Mouse (Mus musculus) CD8-positive naive resting alpha-beta T cell, adult 2 months (primary cell): ENCODE measurements around the gene Plekha5.
"Not testable (repeated sequence)": the region's sequence is repeated elsewhere in the genome, so short reads cannot be mapped to it uniquely, and the experiment has no call there.

Experiments used
- DNase-seq, 2 experiments: peaks; one replicate each; pipeline ENCODE4 v3.0.0; 2022; ENCODE audit warnings: low read depth in 2 of 2, low spot score in 2 of 2

The Plekha5 gene

GRCm38 (mm10) chr6:140521832-140522231 is 98.0 kb downstream of the Plekha5 start:
- no peak for DNase-seq

- DNase-seq = no peak
Observed at GRCm38 (mm10) chr6:140523600-140523999, 99.7 kb downstream of the Plekha5 start.

GRCm38 (mm10) chr6:140528414-140528813 is 104.6 kb downstream of the Plekha5 start:
- no peak for DNase-seq

- DNase-seq = not testable (repeated sequence)
Observed at GRCm38 (mm10) chr6:140532858-140533257, 109.0 kb downstream of the Plekha5 start.

- no peak for DNase-seq
Observed at GRCm38 (mm10) chr6:140533606-140534005, 109.8 kb downstream of the Plekha5 start.

GRCm38 (mm10) chr6:140535504-140535903 is 111.7 kb downstream of the Plekha5 start:
- no peak for DNase-seq

GRCm38 (mm10) chr6:140541919-140542318 is 118.1 kb downstream of the Plekha5 start:
- DNase-seq = no peak

GRCm38 (mm10) chr6:140543005-140543794 is 119.3 kb downstream of the Plekha5 start:
- no peak for DNase-seq

- peak; percentile 50 to 59 for DNase-seq
Observed at GRCm38 (mm10) chr6:140546095-140546494, 122.2 kb downstream of the Plekha5 start.

- DNase-seq = no peak
Observed at GRCm38 (mm10) chr6:140546648-140547201, 122.9 kb downstream of the Plekha5 start.

GRCm38 (mm10) chr6:140547203-140547944 is 123.5 kb downstream of the Plekha5 start:
- no peak for DNase-seq

GRCm38 (mm10) chr6:140548082-140548769 is 124.4 kb downstream of the Plekha5 start:
- DNase-seq = no peak

- no peak for DNase-seq
Observed at GRCm38 (mm10) chr6:140550741-140551140, 126.9 kb downstream of the Plekha5 start.

GRCm38 (mm10) chr6:140554261-140554660 is 130.4 kb downstream of the Plekha5 start:
- no peak for DNase-seq

GRCm38 (mm10) chr6:140559411-140559810 is 135.6 kb downstream of the Plekha5 start:
- DNase-seq = no peak

- peak; percentile 15 to 27 for DNase-seq
Observed at GRCm38 (mm10) chr6:140561151-140561916, 137.5 kb downstream of the Plekha5 start.

- no peak for DNase-seq
Observed at GRCm38 (mm10) chr6:140561917-140562590, 138.2 kb downstream of the Plekha5 start.

- no peak for DNase-seq
Observed at GRCm38 (mm10) chr6:140567199-140567598, 143.3 kb downstream of the Plekha5 start.

GRCm38 (mm10) chr6:140567897-140568296 is 144.0 kb downstream of the Plekha5 start:
- no peak for DNase-seq

GRCm38 (mm10) chr6:140570152-140570551 is 146.3 kb downstream of the Plekha5 start:
- no peak for DNase-seq
